Mouse (Mus musculus) gastrocnemius, postnatal 36 days (tissue): ENCODE results near the gene Ankrd37. TPM values are rescaled to one million over a fixed set of nuclear protein-coding genes. Genes with fewer than 3 reads are reported as not detected.
A peak's percentile ranks its signal among the peaks of the same experiment; 100 is the strongest.

Source experiments
- DNase-seq, 2 experiments: peaks; one replicate each; pipeline ENCODE4 v3.0.0; 2022
- intact Hi-C: fragments of 180-260 bp; cut with DNase I; formaldehyde crosslinking; loops from one replicate; pipeline ENCODE4 v1.15.1; 2025
- total RNA-seq, 2 experiments: library from RNA; stranded (reverse); gene quantifications; 2 replicates each; pipeline ENCODE4 v1.2.3; 2021

Ankrd37 gene
- total RNA-seq, 2 experiments from 2014 or later, result 1.9 to 2.0 TPM

GRCm38 (mm10) chr8:45975126-45975836, 30.2 kb downstream of the Ankrd37 start, which contains the start of the genes 1700029J07Rik and Ufsp2:
TSS of gene 1700029J07Rik (minus strand) at chr8:45975252.
TSS of gene Ufsp2 (plus strand) at chr8:45975528.
- peak; percentile 94 to 95 for DNase-seq
- intact Hi-C loops, result no loop called here

GRCm38 (mm10) chr8:45973988-45974505, 31.5 kb downstream of the Ankrd37 start:
- intact Hi-C loops, result no loop called here
- DNase-seq, result no peak

- intact Hi-C loops, result no loop called here
- DNase-seq, result no peak
Measured at GRCm38 (mm10) chr8:45970894-45971293, 34.6 kb downstream of the Ankrd37 start.

- intact Hi-C loops, result no loop called here
Measured at GRCm38 (mm10) chr8:45950622-45951021, 54.9 kb downstream of the Ankrd37 start.

More at GRCm38 (mm10) chr8:45950622-45951021, 54.9 kb downstream of the Ankrd37 start:
- no peak for DNase-seq

Other genes starting within 250 kb of the Ankrd37 start
- gene Pdlim3, start 120.2 kb downstream of the Ankrd37 start, total RNA-seq, result 100 to 1,000 TPM; 579 to 670 TPM
- gene Ccdc110, start 71.1 kb downstream of the Ankrd37 start, total RNA-seq, result not detected
- under 1 TPM; 0.27 to 0.31 TPM for gene 1700029J07Rik, start 30.5 kb downstream of the Ankrd37 start, total RNA-seq
- gene Ufsp2, start 30.2 kb downstream of the Ankrd37 start, total RNA-seq, result 10 to 100 TPM; 34.8 to 39.5 TPM
- 1 to 10 TPM in 1 of 2 experiments, under 1 TPM in 1; 0.94 to 2.9 TPM for gene Lrp2bp, start 6.4 kb downstream of the Ankrd37 start, total RNA-seq
- 10 to 100 TPM in 1 of 2 experiments, 1 to 10 TPM in 1; 9.4 to 11.5 TPM for gene Cfap97, start 146.1 kb upstream of the Ankrd37 start, total RNA-seq
- 1 to 10 TPM; 4.1 to 7.8 TPM for gene Snx25, start 146.5 kb upstream of the Ankrd37 start, total RNA-seq
- gene Slc25a4, start 205.6 kb upstream of the Ankrd37 start, total RNA-seq, result 1,000 to 10,000 TPM; 2,982 to 3,031 TPM